Mouse (Mus musculus) ovary, postnatal 10 days (tissue): ENCODE data around the gene Il13.

Source experiments
- DNase-seq: peaks from one replicate; pipeline ENCODE4 v3.0.0; 2022; ENCODE audit warnings: low spot score

The Il13 gene

DNA sequence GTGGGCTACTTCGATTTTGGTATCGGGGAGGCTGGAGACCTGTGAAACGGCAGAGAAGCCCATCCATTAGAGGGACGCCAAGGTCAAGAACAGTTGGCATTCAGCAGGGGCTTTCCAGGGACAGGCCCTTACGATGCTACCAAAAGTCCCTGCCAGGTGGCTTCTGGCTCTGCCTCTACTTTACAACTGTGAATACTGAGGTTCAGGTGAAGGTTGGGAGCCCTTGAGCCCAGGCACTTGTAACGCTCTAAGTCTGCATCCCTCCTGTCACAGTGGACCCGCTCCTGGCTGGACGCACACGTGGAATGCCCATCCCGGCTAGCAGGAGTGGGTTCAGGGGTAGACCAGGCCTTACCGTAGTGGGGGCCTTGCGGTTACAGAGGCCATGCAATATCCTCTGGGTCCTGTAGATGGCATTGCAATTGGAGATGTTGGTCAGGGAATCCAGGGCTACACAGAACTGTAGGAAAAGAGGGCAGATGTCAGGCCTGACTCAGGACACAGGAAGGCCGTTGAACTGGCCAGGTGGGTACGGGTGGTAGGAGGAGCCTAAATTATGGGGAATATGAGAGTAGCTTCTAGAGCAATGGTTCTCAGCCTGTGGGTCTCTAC lies 2.3 kb downstream of the Il13 start:
- DNase-seq: no peak

DNA sequence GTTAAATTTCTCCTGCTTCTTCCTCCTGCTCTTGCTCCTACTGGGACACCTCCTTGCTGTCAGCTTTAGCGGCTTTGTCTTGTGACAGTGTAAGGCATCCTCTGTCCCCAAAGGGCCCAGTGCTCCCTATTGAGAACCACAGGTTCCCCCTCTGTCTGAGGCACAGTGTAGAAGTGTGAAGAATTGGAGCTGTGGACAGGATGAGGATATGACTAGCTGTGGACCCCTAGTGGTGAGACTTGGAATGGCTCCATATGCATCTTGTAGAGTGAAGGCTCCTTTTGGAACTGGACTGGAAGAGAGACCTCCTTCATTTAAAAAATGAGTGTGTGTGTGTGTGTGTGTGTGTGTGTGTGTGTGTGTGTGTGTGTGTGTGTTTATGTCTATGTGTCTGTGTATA lies 6.6 kb downstream of the Il13 start:
- peak; percentile 39 for DNase-seq

- DNase-seq: no peak
Measured at GRCm38 (mm10) chr11:53626802-53627373, 7.6 kb downstream of the Il13 start.

DNA sequence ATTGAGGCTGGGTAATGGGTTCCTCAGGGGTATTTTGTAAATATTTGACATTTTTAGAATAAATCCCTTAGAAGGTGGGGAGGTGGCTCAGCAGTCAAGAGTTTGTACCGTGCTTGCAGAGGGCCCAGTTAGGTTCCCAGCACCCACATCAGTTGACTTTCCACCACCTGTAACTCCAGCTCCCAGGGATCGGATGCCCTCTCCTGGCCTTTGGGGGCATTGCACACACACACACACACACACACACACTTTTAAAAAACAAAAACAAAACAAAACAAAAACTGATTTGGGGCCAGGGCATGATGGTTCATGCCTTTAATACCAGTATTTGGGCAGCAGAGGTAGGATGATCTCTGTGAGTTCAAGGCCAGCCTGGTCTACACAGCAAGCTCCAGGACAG lies 10.4 kb downstream of the Il13 start:
- DNase-seq: no peak

- no peak for DNase-seq
Measured at GRCm38 (mm10) chr11:53623573-53623972, 10.9 kb downstream of the Il13 start.

- DNase-seq: no peak
Measured at GRCm38 (mm10) chr11:53622440-53622806, 12.1 kb downstream of the Il13 start.

DNA sequence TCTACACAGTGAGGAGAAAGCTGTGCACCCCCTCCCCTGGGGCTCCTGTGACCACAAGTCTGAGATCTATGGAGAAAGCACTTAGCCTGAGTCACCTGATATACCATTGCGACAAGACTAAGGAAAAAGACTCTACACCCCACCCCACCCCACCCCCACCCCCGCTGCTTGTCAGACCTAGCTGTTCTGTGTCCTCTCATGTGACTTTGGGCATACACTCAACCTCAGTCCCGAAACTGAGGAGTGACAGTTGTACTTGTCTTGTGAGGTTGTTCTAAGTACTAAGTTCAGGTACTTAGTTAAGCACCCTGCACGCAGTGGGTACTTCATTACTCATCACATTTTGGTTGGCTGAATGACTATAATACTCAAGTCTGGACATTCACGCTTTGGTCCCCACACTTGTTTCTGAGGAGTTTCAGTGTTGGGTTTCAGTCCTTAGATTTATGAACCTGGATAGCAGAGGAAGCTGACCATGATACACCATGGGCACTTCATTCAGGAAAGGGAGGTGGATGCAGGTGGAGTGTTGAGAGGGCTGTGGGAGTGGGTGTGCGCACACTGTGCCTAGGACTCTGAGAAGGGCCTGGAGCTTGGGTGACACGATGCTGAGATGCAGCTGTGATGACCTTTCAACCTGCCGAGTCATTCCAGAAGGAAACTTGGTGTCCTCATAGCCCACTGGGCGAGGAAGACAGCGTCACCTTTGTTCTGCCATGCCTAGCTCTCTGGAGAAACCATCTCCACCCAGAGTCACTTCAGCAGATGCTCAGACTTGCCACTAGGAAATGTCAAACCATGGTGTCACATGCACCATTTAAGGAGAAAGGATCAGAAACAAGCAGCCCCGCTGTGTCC lies 12.7 kb downstream of the Il13 start:
- no peak for DNase-seq

DNA sequence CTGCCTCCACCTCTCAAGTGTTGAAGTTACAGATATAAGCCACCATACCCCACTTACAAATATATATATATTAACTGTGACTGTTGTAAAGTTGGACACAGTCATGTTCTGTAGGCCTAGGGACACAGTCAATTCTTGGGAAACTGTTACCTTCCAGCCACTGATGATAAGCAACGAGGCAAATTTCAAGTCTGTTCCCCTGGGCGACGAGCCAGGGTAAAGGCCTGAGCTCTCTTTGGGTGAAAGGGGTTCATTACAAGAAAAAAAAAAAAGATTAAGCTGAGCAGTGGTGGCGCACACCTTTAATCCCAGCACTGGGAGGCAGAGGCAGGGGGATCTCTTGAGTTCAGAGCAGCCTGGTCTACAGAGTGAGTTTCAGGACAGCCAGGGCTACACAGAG lies 14.4 kb downstream of the Il13 start:
- DNase-seq: no peak

GRCm38 (mm10) chr11:53619428-53619827 lies 15.1 kb downstream of the Il13 start:
- no peak for DNase-seq

DNA sequence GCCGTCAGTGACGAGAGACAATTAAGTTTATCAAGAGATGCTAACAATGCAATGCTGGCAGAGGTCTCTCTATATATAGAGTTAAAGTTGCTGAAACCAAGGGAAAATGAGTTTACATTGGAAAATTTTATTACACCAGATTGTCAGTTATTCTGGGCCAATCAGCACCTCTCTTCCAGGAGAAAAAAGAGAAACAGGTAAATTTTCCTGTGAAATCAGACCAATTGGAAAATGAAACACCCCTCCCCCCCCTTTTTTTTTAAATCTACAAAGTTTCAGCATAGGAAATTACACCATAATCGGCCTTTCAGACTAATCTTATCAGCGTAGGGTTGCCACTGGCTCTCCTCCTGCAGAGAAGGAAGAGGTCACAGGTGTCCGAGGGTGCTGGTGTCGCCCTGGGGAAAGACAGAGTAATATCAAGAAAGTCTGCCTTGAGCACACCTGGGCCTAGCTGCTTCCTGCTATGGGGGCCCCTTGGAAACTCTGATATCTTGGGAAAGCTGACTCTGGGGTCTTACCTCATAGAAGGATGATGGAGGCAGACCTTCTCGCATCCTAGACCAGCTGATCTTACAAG lies 15.8 kb downstream of the Il13 start, which contains the start of gene Il4:
Il4 (minus strand) TSS at position 51 of the 580 bp plus-strand sequence.
- no peak for DNase-seq

DNA sequence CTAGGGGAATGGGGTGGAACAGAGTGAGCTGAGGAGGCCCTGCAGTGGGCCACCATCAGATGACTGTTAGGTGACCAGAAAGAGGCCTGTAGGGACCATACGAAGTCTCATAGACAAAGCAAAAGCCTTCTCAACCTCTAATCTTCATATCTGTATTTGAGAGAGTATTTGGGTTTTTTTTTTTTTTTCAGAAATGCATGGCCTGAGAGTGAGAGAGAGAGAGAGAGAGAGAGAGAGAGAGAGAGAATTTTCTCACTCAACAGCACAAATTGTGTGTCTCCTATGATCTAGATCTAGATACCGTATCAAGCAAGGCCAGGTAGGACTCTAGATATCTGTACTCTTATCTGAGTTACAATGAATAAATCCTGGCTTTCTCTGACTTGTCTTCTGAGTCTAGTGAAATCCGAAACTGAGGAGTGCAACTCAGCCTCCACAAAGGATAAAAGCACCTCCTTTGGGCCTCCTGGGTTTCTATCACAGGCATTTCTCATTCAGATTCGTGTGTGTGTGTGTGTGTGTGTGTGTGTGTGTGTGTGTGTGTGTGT lies 16.9 kb downstream of the Il13 start:
- no peak for DNase-seq

DNA sequence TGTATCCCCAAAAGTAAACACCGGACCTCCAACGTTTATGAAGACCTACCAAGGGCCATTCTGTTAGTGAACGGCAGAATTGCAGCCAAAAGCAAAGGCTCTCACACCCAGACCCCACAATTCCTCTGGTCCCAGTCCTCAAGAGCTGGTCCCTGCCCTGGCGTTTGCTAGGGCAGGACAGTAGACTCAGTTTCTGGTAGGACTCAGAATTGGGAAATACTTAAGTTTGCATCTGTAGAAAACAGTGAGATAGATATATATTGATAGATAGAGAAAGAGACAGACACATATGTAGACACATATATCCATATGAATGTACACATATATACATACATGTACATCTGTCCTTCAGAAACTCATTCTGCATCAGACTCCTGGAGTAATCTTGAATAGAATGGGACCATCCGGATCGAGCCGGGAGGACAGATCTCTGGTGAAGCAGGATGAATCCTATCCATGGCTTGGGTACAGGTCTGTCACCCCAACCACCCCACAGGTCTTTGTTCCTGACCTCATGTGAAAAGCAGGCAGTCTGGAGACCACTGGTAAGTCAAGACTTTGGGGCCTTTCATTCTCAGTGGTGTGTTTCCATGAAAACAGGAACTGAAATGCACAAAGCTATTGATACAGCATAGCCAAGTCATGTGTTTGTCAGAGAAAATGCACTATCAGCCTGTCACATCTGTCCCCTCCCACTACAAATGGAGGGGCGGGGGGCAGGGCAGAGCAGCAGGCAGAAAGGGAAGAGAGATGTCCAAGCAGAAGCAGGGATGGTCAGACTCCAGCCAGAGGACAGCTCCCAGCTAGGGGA lies 17.5 kb downstream of the Il13 start:
- no peak for DNase-seq

GRCm38 (mm10) chr11:53615575-53615974 lies 18.9 kb downstream of the Il13 start:
- no peak for DNase-seq

- no peak for DNase-seq
Measured at GRCm38 (mm10) chr11:53615172-53615571, 19.3 kb downstream of the Il13 start.

DNA sequence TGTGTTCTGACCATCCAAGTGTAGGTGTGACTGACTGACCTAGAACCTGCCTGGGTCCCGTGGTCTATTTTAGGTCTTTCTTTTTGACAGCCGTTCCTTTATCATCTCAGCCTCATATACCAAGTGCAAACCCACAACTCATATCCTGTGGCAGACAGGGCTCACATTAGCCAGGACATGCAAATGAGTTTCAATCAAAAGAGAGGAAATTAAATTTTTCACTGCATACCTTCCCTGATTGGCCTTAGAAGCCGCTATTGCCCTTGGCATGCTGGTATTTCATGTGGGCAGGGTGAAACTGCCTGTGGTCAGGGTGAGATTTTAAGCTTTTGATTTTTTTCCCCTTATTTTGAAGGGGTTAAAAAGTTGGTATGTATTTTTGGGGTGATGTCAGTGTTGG lies 24.8 kb downstream of the Il13 start:
- DNase-seq: no peak

DNA sequence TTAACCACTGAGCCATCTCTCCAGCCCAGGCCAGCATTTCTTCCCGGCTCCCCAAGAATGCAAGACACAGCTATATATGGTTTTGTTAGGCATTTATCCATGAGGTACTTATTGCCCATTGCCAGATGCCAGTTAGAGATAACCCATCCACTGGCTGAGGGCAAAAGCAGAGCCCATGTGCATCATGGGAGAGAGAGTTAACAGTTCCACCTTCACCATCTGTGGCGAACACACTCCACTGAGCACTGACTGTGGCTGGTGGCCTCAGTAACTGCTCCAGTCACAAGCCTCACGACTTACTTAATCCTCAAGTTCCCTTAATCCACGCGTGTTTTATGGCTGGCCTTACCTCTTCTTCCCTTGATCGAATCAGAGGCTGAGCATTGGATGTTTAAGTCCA lies 25.3 kb downstream of the Il13 start:
- DNase-seq: no peak

DNA sequence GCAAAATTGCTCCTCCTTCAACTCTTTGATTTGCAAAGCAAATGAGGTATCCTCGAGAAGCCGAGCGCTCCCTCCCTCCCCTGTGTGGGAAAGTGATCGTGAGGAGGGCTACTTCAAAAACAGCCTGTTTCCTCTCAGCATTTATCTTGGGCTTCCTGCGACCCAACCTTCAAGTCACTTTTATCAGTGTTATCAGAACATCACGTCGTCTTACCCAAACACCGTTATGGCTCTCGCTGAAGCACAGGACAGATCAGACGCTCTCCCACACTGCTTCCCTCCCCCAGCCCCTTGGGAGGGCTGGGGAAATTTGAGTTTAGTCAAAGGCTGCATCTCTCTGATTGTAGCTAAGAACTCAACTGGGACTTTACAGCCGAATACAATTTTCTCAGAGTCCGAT lies 28.9 kb downstream of the Il13 start:
- DNase-seq: no peak

- DNase-seq: no peak
Measured at GRCm38 (mm10) chr11:53604983-53605382, 29.5 kb downstream of the Il13 start.

DNA sequence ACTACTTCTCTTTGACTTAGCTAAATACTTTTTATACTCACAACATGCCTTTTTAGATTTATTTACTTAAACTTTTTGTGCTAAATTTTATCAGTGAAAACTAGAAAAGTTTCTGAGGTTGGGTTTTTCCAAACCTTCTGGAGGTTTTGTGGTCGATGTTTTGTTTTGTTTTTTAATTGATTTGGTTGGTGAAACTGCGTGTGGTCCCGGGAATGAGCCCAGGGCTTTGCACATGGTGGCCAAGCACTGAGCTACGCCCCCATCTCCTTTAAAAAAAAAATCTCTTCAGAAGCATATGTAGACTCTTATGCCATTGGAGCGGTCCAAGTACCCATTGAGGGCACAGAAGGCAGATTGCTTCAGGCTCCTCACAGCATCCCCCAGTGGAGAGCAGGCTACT lies 43.4 kb downstream of the Il13 start:
- no peak for DNase-seq

DNA sequence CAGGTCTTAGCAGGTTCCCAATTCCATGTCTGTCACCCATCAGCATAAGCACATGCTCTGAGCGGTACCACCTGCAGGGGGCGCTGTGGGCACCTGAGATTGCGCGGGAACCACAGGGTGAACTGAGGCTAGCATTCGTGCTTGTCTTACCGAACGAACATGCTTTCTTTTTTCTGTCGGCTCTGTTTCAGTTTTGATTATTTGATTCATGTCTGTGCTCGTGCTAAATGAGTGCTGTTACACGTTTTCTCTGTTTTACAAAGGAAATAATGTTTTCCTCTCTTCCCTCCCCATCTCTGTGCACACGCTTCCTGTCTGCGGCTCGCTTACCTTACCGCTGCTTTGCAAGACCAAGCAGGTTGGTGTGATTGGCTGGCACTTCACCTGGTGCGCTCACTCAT lies 44.1 kb downstream of the Il13 start:
- DNase-seq: no peak

DNA sequence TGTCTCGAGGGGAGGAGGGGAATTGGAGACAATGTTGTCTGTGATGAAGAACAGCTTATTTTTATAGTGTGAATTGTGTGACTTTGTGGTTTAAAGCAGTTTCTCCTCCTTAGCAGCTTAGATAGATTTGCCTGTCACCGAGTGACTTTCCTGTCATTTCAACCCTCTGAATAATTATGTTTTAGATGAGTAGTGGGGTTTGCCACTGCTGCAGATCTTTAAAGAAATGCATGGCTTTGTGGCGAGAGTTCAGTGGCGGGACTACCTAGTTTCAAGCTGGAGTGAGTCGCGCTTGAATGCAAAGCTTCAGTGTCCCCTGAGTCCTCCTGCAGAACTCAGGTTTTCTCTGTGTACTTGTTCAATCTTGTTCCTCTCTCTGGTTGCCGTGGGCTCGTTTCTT lies 46.2 kb downstream of the Il13 start:
- DNase-seq: no peak

DNA sequence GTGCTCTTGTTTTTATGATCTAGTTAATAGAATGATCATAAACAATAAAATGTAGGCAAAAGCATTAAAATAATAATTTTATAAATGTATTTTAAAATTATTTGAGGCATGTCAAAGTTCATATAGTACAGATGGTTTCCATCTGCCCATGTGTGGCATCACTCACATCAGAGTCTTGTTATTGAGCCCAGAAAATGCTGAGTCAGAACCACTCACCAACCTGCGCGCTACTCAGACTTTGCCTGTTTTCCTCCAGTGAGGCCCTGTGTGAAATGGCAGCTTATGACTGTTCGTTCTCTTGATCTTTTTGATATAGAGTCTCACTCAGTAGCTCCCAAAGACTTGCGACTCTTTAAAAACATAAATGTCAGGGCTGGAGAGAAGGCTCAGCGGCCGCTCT lies 49.0 kb downstream of the Il13 start:
- DNase-seq: no peak
